Comparison of ENCODE assay signal across 9 mouse cellular contexts in the genomic region with DNA sequence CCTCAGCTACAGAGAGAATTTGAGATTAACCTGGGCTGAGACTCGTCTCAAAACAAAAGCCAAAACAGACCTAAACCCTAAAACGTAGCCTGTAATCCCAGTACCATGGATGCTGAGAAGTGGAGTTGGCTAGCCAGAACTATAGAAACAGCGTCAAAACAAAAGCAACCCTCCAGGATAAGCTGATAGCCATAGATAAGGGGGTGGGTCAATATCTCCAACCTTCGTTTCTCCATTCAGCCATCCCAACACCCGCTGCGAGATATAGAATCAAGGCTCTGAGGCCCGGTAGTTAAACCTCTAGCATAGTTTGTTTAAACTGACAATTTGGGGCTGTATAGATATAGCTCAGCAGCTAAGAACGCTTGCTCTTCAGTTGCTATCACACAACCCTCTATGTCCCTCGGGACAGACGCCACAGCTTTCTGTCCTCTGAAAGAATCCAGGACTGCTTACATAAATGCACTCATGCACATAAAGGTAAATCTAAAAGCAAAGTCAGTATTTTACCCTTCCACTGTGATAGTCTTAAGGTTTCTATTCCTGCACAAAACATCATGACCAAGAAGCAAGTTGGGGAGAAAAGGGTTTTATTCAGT. TPM values are rescaled to one million over a fixed set of nuclear protein-coding genes. Genes with fewer than 3 reads are reported as not detected.
DNase-seq lines count a peak whose midpoint lies in the region; ATAC-seq and TF ChIP-seq lines count a peak whose summit lies in the region.
"Had no signal": no experiment of that assay in that cellular context is flagged by ENCODE, and none has a peak within 500 bp of the region (broad histone marks: within the 10 kb centered on the region; RNA-seq: fewer than 3 reads in every experiment).

No protein-coding gene starts in this region.

- peaks cover 59% of the 10 kb centered on the region for H3K4me1 ChIP-seq in megakaryocyte, embryonic 14.5 days
- peaks cover 3% of the 10 kb centered on the region; the same call in 1 of the 2 replicates for H3K4me1 ChIP-seq in forebrain, embryonic 11.5 days (replicated peaks; ENCODE audit: control insufficient read depth, insufficient read depth, low read length)
- H3K4me1 ChIP-seq in limb, embryonic 13.5 days = peaks cover 32% of the 10 kb centered on the region
- H3K4me1 ChIP-seq in small intestine, adult 2 months (ENCODE audit: control insufficient read depth, insufficient read depth, insufficient read length, low read length) = peaks cover 6% of the 10 kb centered on the region; the same call in 1 of the 2 replicates

- no peak for ATAC-seq in megakaryocyte, adult 5-6 weeks (ENCODE audit: poor library complexity, severe bottlenecking)
- no peak for ATAC-seq in forebrain, embryonic 11.5 days (replicated peaks; ENCODE audit: low FRiP score)
- no peak for ATAC-seq in limb, embryonic 13.5 days (ENCODE audit: low FRiP score, low read depth)

- no peak for TF ChIP-seq POLR2A in small intestine, adult 2 months (IDR thresholded peaks at IDR 0.05; ENCODE audit: low read depth, low read length)

- no peak for DNase-seq in forebrain, embryonic 11.5 days (ENCODE audit: low spot score)
- DNase-seq in gastrocnemius, postnatal 36 days = no peak
- no peak for DNase-seq in urinary bladder, postnatal 4 days (ENCODE audit: low spot score in 2 of 2)
- DNase-seq in thymus, postnatal 4 days = no peak

- 0 out of 2 replicates have a peak overlapping the region, but pooled peaks have one; percentile 53 for H3K27ac ChIP-seq in forebrain, embryonic 11.5 days (ENCODE audit: low read depth, low read length)
- H3K27ac ChIP-seq in limb, embryonic 13.5 days = peak overlapping the region; percentile 77
- peak overlapping the region; percentile 38; the same call in 1 of the 2 replicates for H3K27ac ChIP-seq in small intestine, adult 2 months (ENCODE audit: insufficient read depth, low read depth, low read length)

- WGBS in forebrain, embryonic 11.5 days = 43% methylated on average over 10 of the region's 10 CpGs
- 29% methylated on average over 10 of the region's 10 CpGs for WGBS in limb, embryonic 13.5 days
- WGBS in small intestine, adult 2 months = 38% methylated on average over 10 of the region's 10 CpGs

- H3K4me2 ChIP-seq in forebrain, embryonic 11.5 days (ENCODE audit: low read depth, low read length, severe bottlenecking) = 0 out of 2 replicates have a peak overlapping the region, but pooled peaks have one; percentile 66
- H3K4me2 ChIP-seq in limb, embryonic 13.5 days (replicated peaks) = peak overlapping the region; percentile 79

- no peaks in the 10 kb centered on the region for H3K9me3 ChIP-seq in megakaryocyte, embryonic 14.5 days
- H3K9me3 ChIP-seq in forebrain, embryonic 11.5 days (ENCODE audit: control insufficient read depth, low read length) = no peaks in the 10 kb centered on the region
- H3K9me3 ChIP-seq in limb, embryonic 13.5 days = no peaks in the 10 kb centered on the region

- no peak for TF ChIP-seq CTCF in small intestine, adult 2 months (IDR thresholded peaks at IDR 0.05; ENCODE audit: extremely low read depth, insufficient read length, insufficient replicate concordance, low read depth, low read length)

- intact Hi-C loops in gastrocnemius, postnatal 36 days (cut with DNase I) = no loop called here

- peak overlapping the region; percentile 96 for H3K4me3 ChIP-seq in megakaryocyte, embryonic 14.5 days (replicated peaks)
- no peak overlapping the region for H3K4me3 ChIP-seq in forebrain, embryonic 11.5 days (ENCODE audit: low read depth, low read length)
- peak overlapping the region; percentile 78; the same call in 1 of the 2 replicates for H3K4me3 ChIP-seq in limb, embryonic 13.5 days
- no peak overlapping the region for H3K4me3 ChIP-seq in small intestine, adult 2 months (ENCODE audit: low read depth, low read length)

- no peak overlapping the region for H3K9ac ChIP-seq in forebrain, embryonic 11.5 days (ENCODE audit: low read length)
- H3K9ac ChIP-seq in limb, embryonic 13.5 days = peak overlapping the region; percentile 40; the same call in 1 of the 2 replicates

- H3K36me3 ChIP-seq in megakaryocyte, embryonic 14.5 days (replicated peaks; ENCODE audit: low read length) = peaks cover 42% of the 10 kb centered on the region
- no peaks in the 10 kb centered on the region; the same call in 1 of the 2 replicates for H3K36me3 ChIP-seq in forebrain, embryonic 11.5 days (ENCODE audit: control insufficient read depth, insufficient read depth, low read length)
- peaks cover 35% of the 10 kb centered on the region for H3K36me3 ChIP-seq in limb, embryonic 13.5 days
- peaks cover 10% of the 10 kb centered on the region for H3K36me3 ChIP-seq in small intestine, adult 2 months (ENCODE audit: control insufficient read depth, insufficient read depth, low read length)

- no peaks in the 10 kb centered on the region for H3K27me3 ChIP-seq in megakaryocyte, embryonic 14.5 days (replicated peaks)
- H3K27me3 ChIP-seq in forebrain, embryonic 11.5 days (ENCODE audit: control insufficient read depth, insufficient read depth, low read length) = no peaks in the 10 kb centered on the region
- H3K27me3 ChIP-seq in limb, embryonic 13.5 days = no peaks in the 10 kb centered on the region
- peaks cover 3% of the 10 kb centered on the region; the same call in 1 of the 2 replicates for H3K27me3 ChIP-seq in small intestine, adult 2 months (ENCODE audit: control insufficient read depth, insufficient read depth, low read length)

RNA-seq across cellular contexts. Expression of gene Slc25a17, which starts 0.9 kb away (rescaled TPM):
- polyA plus RNA-seq in megakaryocyte, embryonic 14.5 days (2012; ENCODE audit: insufficient read depth, low replicate concordance) = 3.7 TPM in 1 of 2 replicates, not detected in the other
- total RNA-seq in megakaryocyte, adult 5-6 weeks (2015) = 56.7 and 56.8 TPM in 2 replicates
- total RNA-seq in megakaryocyte, adult 5-6 weeks (2017) = 61.3 and 67.6 TPM in 2 replicates
- 105 TPM in 2 replicates for polyA plus RNA-seq in forebrain, embryonic 11.5 days (2014; fragmentation: Nextera tagmentation; extraction: Ambion mirVana)
- 117 and 119 TPM in 2 replicates for polyA plus RNA-seq in limb, embryonic 13.5 days (2015; fragmentation: Nextera tagmentation; extraction: Ambion mirVana)
- 5.8 and 8.8 TPM in 2 replicates for polyA plus RNA-seq in small intestine, adult 2 months (2012; rRNA removed)
- 10 to 100 TPM in 1 of 2 experiments, 1 to 10 TPM in 1; 7.3 to 11.0 TPM for total RNA-seq in gastrocnemius, postnatal 36 days (2021)

RNA-seq across cellular contexts. Expression of gene St13, which starts 38.4 kb away (rescaled TPM):
- polyA plus RNA-seq in megakaryocyte, embryonic 14.5 days (2012; ENCODE audit: insufficient read depth, low replicate concordance) = 33.7 and 151 TPM in 2 replicates
- 47.5 and 60.1 TPM in 2 replicates for total RNA-seq in megakaryocyte, adult 5-6 weeks (2015)
- 162 and 222 TPM in 2 replicates for total RNA-seq in megakaryocyte, adult 5-6 weeks (2017)
- 193 and 194 TPM in 2 replicates for polyA plus RNA-seq in forebrain, embryonic 11.5 days (2014; fragmentation: Nextera tagmentation; extraction: Ambion mirVana)
- polyA plus RNA-seq in limb, embryonic 13.5 days (2015; fragmentation: Nextera tagmentation; extraction: Ambion mirVana) = 185 and 189 TPM in 2 replicates
- polyA plus RNA-seq in small intestine, adult 2 months (2012; rRNA removed) = 3.0 and 4.7 TPM in 2 replicates
- total RNA-seq in gastrocnemius, postnatal 36 days (2021) = 10 to 100 TPM; 79.6 to 81.0 TPM

RNA-seq across cellular contexts. Expression of gene Xpnpep3, which starts 38.4 kb away (rescaled TPM):
- 0.21 and 3.4 TPM in 2 replicates for polyA plus RNA-seq in megakaryocyte, embryonic 14.5 days (2012; ENCODE audit: insufficient read depth, low replicate concordance)
- total RNA-seq in megakaryocyte, adult 5-6 weeks (2015) = 3.3 and 6.8 TPM in 2 replicates
- 9.1 and 15.7 TPM in 2 replicates for total RNA-seq in megakaryocyte, adult 5-6 weeks (2017)
- polyA plus RNA-seq in forebrain, embryonic 11.5 days (2014; fragmentation: Nextera tagmentation; extraction: Ambion mirVana) = 10.2 and 10.3 TPM in 2 replicates
- 12.2 and 12.6 TPM in 2 replicates for polyA plus RNA-seq in limb, embryonic 13.5 days (2015; fragmentation: Nextera tagmentation; extraction: Ambion mirVana)
- 1.0 and 2.6 TPM in 2 replicates for polyA plus RNA-seq in small intestine, adult 2 months (2012; rRNA removed)
- total RNA-seq in gastrocnemius, postnatal 36 days (2021) = 1 to 10 TPM; 5.7 to 7.2 TPM

RNA-seq across cellular contexts. Expression of gene Dnajb7, which starts 46.6 kb away (rescaled TPM):
- polyA plus RNA-seq in megakaryocyte, embryonic 14.5 days (2012; ENCODE audit: insufficient read depth, low replicate concordance) = not detected in 2 replicates
- total RNA-seq in megakaryocyte, adult 5-6 weeks (2015) = not detected in 2 replicates
- 0.18 TPM in 1 of 2 replicates, not detected in the other for total RNA-seq in megakaryocyte, adult 5-6 weeks (2017)
- polyA plus RNA-seq in forebrain, embryonic 11.5 days (2014; fragmentation: Nextera tagmentation; extraction: Ambion mirVana) = 1.5 and 3.4 TPM in 2 replicates
- 2.5 and 2.9 TPM in 2 replicates for polyA plus RNA-seq in limb, embryonic 13.5 days (2015; fragmentation: Nextera tagmentation; extraction: Ambion mirVana)
- not detected in 2 replicates for polyA plus RNA-seq in small intestine, adult 2 months (2012; rRNA removed)
- total RNA-seq in gastrocnemius, postnatal 36 days (2021) = not detected
- total RNA-seq: hematopoietic stem cell, adult 5-6 weeks had no signal

Comparison
In these comparisons a context has a peak if more than half of its experiments do, and no peak if none do; other contexts are left out.
1. H3K4me3 ChIP-seq: peak in megakaryocyte, embryonic 14.5 days (single experiment) and limb, embryonic 13.5 days (single experiment); none in forebrain, embryonic 11.5 days (single experiment) and small intestine, adult 2 months (single experiment).
2. RNA of gene Slc25a17, which starts 0.9 kb away (polyA plus RNA-seq): 117 to 119 TPM in limb, embryonic 13.5 days and 105 TPM in forebrain, embryonic 11.5 days; 5.8 to 8.8 TPM in small intestine, adult 2 months and 3.7 TPM in megakaryocyte, embryonic 14.5 days; every median in the first group is over 10 times any median in the second.
3. Peak in every context shown above with its lines, with median percentiles within 50 percentile points of each other: H3K27ac ChIP-seq.